ENCODE assay signal across 9 mouse cellular contexts in genomic region chr3:138463137-138463536, GRCm38 (mm10). TPM values are rescaled to one million over a fixed set of nuclear protein-coding genes. Genes with fewer than 3 reads are reported as not detected.
DNase-seq lines count a peak whose midpoint lies in the region; ATAC-seq and TF ChIP-seq lines count a peak whose summit lies in the region.
"Had no signal": no experiment of that assay in that cellular context is flagged by ENCODE, and none has a peak within 500 bp of the region (broad histone marks: within the 10 kb centered on the region; RNA-seq: fewer than 3 reads in every experiment).

No protein-coding gene starts in this region.

- H3K4me2 ChIP-seq in embryonic facial prominence, embryonic 14.5 days (ENCODE audit: low read depth, low read length): no peak overlapping the region
- H3K4me2 ChIP-seq in kidney, postnatal 0 days (ENCODE audit: low read length): no peak overlapping the region

- DNase-seq in cerebellum, postnatal 10 days: peak; percentile 50 to 53
- no peak for DNase-seq in cerebellum, postnatal 36 days
- peak; percentile 46 for DNase-seq in CD4-positive helper T cell, adult 2 months (ENCODE audit: low read depth, low spot score)
- peak; percentile 74 for DNase-seq in embryonic facial prominence, embryonic 14.5 days (ENCODE audit: low spot score)
- peak; percentile 78 for DNase-seq in kidney, postnatal 0 days (ENCODE audit: low spot score)
- peak; percentile 41 for DNase-seq in mesoderm, embryonic 11.5 days (ENCODE audit: low read depth, low spot score)
- no peak for DNase-seq in frontal cortex, adult 2 months (ENCODE audit: extremely low spot score in 1 of 2, low spot score in 1 of 2)
- DNase-seq in adrenal gland, postnatal 4 days (ENCODE audit: low spot score in 2 of 2): no peak

- peak; percentile 76 for TF ChIP-seq CTCF in kidney, postnatal 0 days (IDR thresholded peaks at IDR 0.05; ENCODE audit: low read depth)

- ATAC-seq in embryonic facial prominence, embryonic 14.5 days (ENCODE audit: low read depth): peak; percentile 42; the same call in 1 of the 2 replicates
- ATAC-seq in kidney, postnatal 0 days (replicated peaks; ENCODE audit: low FRiP score, low read depth): peak; percentile 82

- H3K9me3 ChIP-seq in embryonic facial prominence, embryonic 14.5 days (ENCODE audit: control insufficient read depth, low read length): no peaks in the 10 kb centered on the region
- no peaks in the 10 kb centered on the region for H3K9me3 ChIP-seq in kidney, postnatal 0 days (replicated peaks; ENCODE audit: low read length)

- no peak overlapping the region for H3K4me3 ChIP-seq in embryonic facial prominence, embryonic 14.5 days (ENCODE audit: low read depth, low read length)
- H3K4me3 ChIP-seq in kidney, postnatal 0 days (replicated peaks; ENCODE audit: low read depth, low read length): no peak overlapping the region

- H3K9ac ChIP-seq in embryonic facial prominence, embryonic 14.5 days (ENCODE audit: low read depth, low read length): no peak overlapping the region
- H3K9ac ChIP-seq in kidney, postnatal 0 days (ENCODE audit: low read depth, low read length): no peak overlapping the region

- H3K36me3 ChIP-seq in embryonic facial prominence, embryonic 14.5 days (ENCODE audit: control insufficient read depth, insufficient read depth, low read length): peaks cover 84% of the 10 kb centered on the region
- peaks cover 45% of the 10 kb centered on the region for H3K36me3 ChIP-seq in kidney, postnatal 0 days (ENCODE audit: insufficient read depth, low read length)

- H3K27ac ChIP-seq in embryonic facial prominence, embryonic 14.5 days (replicated peaks; ENCODE audit: low read depth, low read length): no peak overlapping the region
- no peak overlapping the region for H3K27ac ChIP-seq in kidney, postnatal 0 days

- no peaks in the 10 kb centered on the region for H3K4me1 ChIP-seq in embryonic facial prominence, embryonic 14.5 days (ENCODE audit: control insufficient read depth, insufficient read depth, low read length)
- H3K4me1 ChIP-seq in kidney, postnatal 0 days (replicated peaks; ENCODE audit: insufficient read depth, low read length): no peaks in the 10 kb centered on the region

- 69% methylated on average over 2 of the region's 2 CpGs for WGBS in embryonic facial prominence, embryonic 14.5 days
- 59% methylated on average over 2 of the region's 2 CpGs for WGBS in kidney, postnatal 0 days

- H3K27me3 ChIP-seq in embryonic facial prominence, embryonic 14.5 days (replicated peaks; ENCODE audit: control insufficient read depth, insufficient read depth, low read length): no peaks in the 10 kb centered on the region
- H3K27me3 ChIP-seq in kidney, postnatal 0 days (ENCODE audit: insufficient read depth, low read length): no peaks in the 10 kb centered on the region

RNA-seq across cellular contexts. Expression of gene Adh5, which starts 20.2 kb away (rescaled TPM):
- polyA plus RNA-seq in embryonic facial prominence, embryonic 14.5 days (2014; fragmentation: Nextera tagmentation; extraction: Ambion mirVana): 169 and 181 TPM in 2 replicates
- 280 and 288 TPM in 2 replicates for polyA plus RNA-seq in kidney, postnatal 0 days (2015; fragmentation: Nextera tagmentation; extraction: Ambion mirVana)
- 66.6 and 69.9 TPM in 2 replicates for polyA plus RNA-seq in frontal cortex, adult 2 months (2012; rRNA removed)
- total RNA-seq in adrenal gland, postnatal 4 days (2021): 100 to 1,000 TPM; 259 to 303 TPM

RNA-seq across cellular contexts. Expression of gene Metap1, which starts 26.2 kb away (rescaled TPM):
- 45.8 and 46.4 TPM in 2 replicates for polyA plus RNA-seq in embryonic facial prominence, embryonic 14.5 days (2014; fragmentation: Nextera tagmentation; extraction: Ambion mirVana)
- 40.2 and 41.4 TPM in 2 replicates for polyA plus RNA-seq in kidney, postnatal 0 days (2015; fragmentation: Nextera tagmentation; extraction: Ambion mirVana)
- 37.9 and 40.1 TPM in 2 replicates for polyA plus RNA-seq in frontal cortex, adult 2 months (2012; rRNA removed)
- total RNA-seq in adrenal gland, postnatal 4 days (2021): 10 to 100 TPM; 55.8 to 59.4 TPM

RNA-seq across cellular contexts. Expression of gene Adh4, which starts 47.9 kb away (rescaled TPM):
- not detected in 2 replicates for polyA plus RNA-seq in embryonic facial prominence, embryonic 14.5 days (2014; fragmentation: Nextera tagmentation; extraction: Ambion mirVana)
- polyA plus RNA-seq in kidney, postnatal 0 days (2015; fragmentation: Nextera tagmentation; extraction: Ambion mirVana): not detected in 2 replicates
- not detected in 2 replicates for polyA plus RNA-seq in frontal cortex, adult 2 months (2012; rRNA removed)
- 1 to 10 TPM in 1 of 2 experiments, under 1 TPM in 1; 0.22 to 1.0 TPM for total RNA-seq in adrenal gland, postnatal 4 days (2021)
- total RNA-seq: left cerebral cortex, postnatal 10 days had no signal

Comparison
In these comparisons a context has a peak if more than half of its experiments do, and no peak if none do; other contexts are left out.
1. DNase-seq: peak in cerebellum, postnatal 10 days (2 of 2), CD4-positive helper T cell, adult 2 months (single experiment), embryonic facial prominence, embryonic 14.5 days (single experiment), kidney, postnatal 0 days (single experiment) and mesoderm, embryonic 11.5 days (single experiment); none in cerebellum, postnatal 36 days (0 of 2), frontal cortex, adult 2 months (0 of 2) and adrenal gland, postnatal 4 days (0 of 2).